Mouse (Mus musculus): ENCODE results near the gene Olfr1419. TPM values are rescaled to one million over a fixed set of nuclear protein-coding genes. Genes with fewer than 3 reads are reported as not detected.

Gene Olfr1419
- polyA plus RNA-seq, 1 experiment from 2014 or later: not detected

GRCm38 (mm10) chr19:11854821-11855220 is 20.1 kb downstream of the Olfr1419 start:
- 80% methylated on average over 2 of the region's 2 CpGs for WGBS
- Histone ChIP-seq H3K4me3 (no peak overlapping the region), H3K36me3 (no peaks in the 10 kb centered on the region), H3K27me3 (ENCODE audit: insufficient read depth, poor library complexity, severe bottlenecking) (no peaks in the 10 kb centered on the region), H3K9me3 (no peaks in the 10 kb centered on the region), H3K27ac (no peak overlapping the region), H3K4me1 (no peaks in the 10 kb centered on the region)
- no peak for DNase-seq (ENCODE audit: low spot score)

- H3K36me3 ChIP-seq: no peaks in the 10 kb centered on the region
- no peaks in the 10 kb centered on the region for H3K4me1 ChIP-seq
- DNase-seq (ENCODE audit: low spot score): no peak
- H3K27me3 ChIP-seq (ENCODE audit: insufficient read depth, poor library complexity, severe bottlenecking): no peaks in the 10 kb centered on the region
- H3K27ac ChIP-seq: no peak overlapping the region
- H3K9me3 ChIP-seq: no peaks in the 10 kb centered on the region
- WGBS: 29% methylated on average over 4 of the region's 4 CpGs
- H3K4me3 ChIP-seq: no peak overlapping the region
Observed at GRCm38 (mm10) chr19:11852652-11853051, 22.3 kb downstream of the Olfr1419 start.

- Histone ChIP-seq H3K9me3 (no peaks in the 10 kb centered on the region), H3K4me3 (no peak overlapping the region), H3K27me3 (ENCODE audit: insufficient read depth, poor library complexity, severe bottlenecking) (no peaks in the 10 kb centered on the region), H3K36me3 (no peaks in the 10 kb centered on the region), H3K27ac (no peak overlapping the region), H3K4me1 (no peaks in the 10 kb centered on the region)
- no peak for DNase-seq (ENCODE audit: low spot score)
- 74% methylated on average over 4 of the region's 4 CpGs for WGBS
Observed at GRCm38 (mm10) chr19:11846333-11846732, 28.6 kb downstream of the Olfr1419 start.

- H3K36me3 ChIP-seq: no peaks in the 10 kb centered on the region
- 82% methylated on average over 4 of the region's 4 CpGs for WGBS
Observed at GRCm38 (mm10) chr19:11839119-11839518, 35.8 kb downstream of the Olfr1419 start, which contains the start of gene Olfr1417. Gene Olfr1417 (minus strand): TSS chr19:11839219.

GRCm38 (mm10) chr19:11823346-11824065 is 51.4 kb downstream of the Olfr1419 start:
- Histone ChIP-seq H3K27me3 (ENCODE audit: insufficient read depth, poor library complexity, severe bottlenecking) (0 out of 2 replicates have a peak, but pooled peaks cover under 1% of the 10 kb centered on the region), H3K27ac (no peak overlapping the region), H3K4me3 (no peak overlapping the region), H3K4me1 (peaks cover 11% of the 10 kb centered on the region; the same call in 1 of the 2 replicates), H3K36me3 (no peaks in the 10 kb centered on the region), H3K9me3 (no peaks in the 10 kb centered on the region)
- 35% methylated on average over 4 of the region's 4 CpGs for WGBS
- no peak for DNase-seq (ENCODE audit: low spot score)

More at GRCm38 (mm10) chr19:11839119-11839518, 35.8 kb downstream of the Olfr1419 start, which contains the start of gene Olfr1417:
- Histone ChIP-seq H3K4me3 (no peak within 1 kb of the TSS), H3K27ac (no peak within 1 kb of the TSS), H3K27me3 (ENCODE audit: insufficient read depth, poor library complexity, severe bottlenecking) (no peaks in the 10 kb centered on the region), H3K4me1 (no peaks in the 10 kb centered on the region), H3K9me3 (no peaks in the 10 kb centered on the region)
- no peak for DNase-seq (ENCODE audit: low spot score)

GRCm38 (mm10) chr19:11820211-11820610 is 54.7 kb downstream of the Olfr1419 start:
- H3K27ac ChIP-seq: no peak overlapping the region
- H3K36me3 ChIP-seq: no peaks in the 10 kb centered on the region
- H3K4me3 ChIP-seq: peak overlapping the region; percentile 79
- 33% methylated on average over 6 of the region's 6 CpGs for WGBS
- no peaks in the 10 kb centered on the region for H3K9me3 ChIP-seq
- H3K27me3 ChIP-seq (ENCODE audit: insufficient read depth, poor library complexity, severe bottlenecking): 0 out of 2 replicates have a peak, but pooled peaks cover 12% of the 10 kb centered on the region
- peaks cover 27% of the 10 kb centered on the region for H3K4me1 ChIP-seq
- no peak for DNase-seq (ENCODE audit: low spot score)

GRCm38 (mm10) chr19:11819800-11820199 is 55.1 kb downstream of the Olfr1419 start:
- Histone ChIP-seq H3K36me3 (no peaks in the 10 kb centered on the region), H3K27me3 (ENCODE audit: insufficient read depth, poor library complexity, severe bottlenecking) (0 out of 2 replicates have a peak, but pooled peaks cover 12% of the 10 kb centered on the region), H3K9me3 (no peaks in the 10 kb centered on the region), H3K27ac (no peak overlapping the region), H3K4me3 (peak overlapping the region; percentile 79), H3K4me1 (peaks cover 27% of the 10 kb centered on the region)
- peak; percentile 92 for DNase-seq (ENCODE audit: low spot score)
- WGBS: under 1% methylated on average over 15 of the region's 15 CpGs

- H3K4me3 ChIP-seq: peak within 1 kb of the TSS; percentile 79
- H3K9me3 ChIP-seq: no peaks in the 10 kb centered on the region
- peaks cover 27% of the 10 kb centered on the region for H3K4me1 ChIP-seq
- WGBS: under 1% methylated on average over 20 of the region's 20 CpGs
- H3K27ac ChIP-seq: peak within 1 kb of the TSS; percentile 86
- H3K36me3 ChIP-seq: no peaks in the 10 kb centered on the region
- no peak for DNase-seq (ENCODE audit: low spot score)
- 0 out of 2 replicates have a peak, but pooled peaks cover 12% of the 10 kb centered on the region for H3K27me3 ChIP-seq (ENCODE audit: insufficient read depth, poor library complexity, severe bottlenecking)
Observed at GRCm38 (mm10) chr19:11819143-11819700, 55.7 kb downstream of the Olfr1419 start, which contains the start of gene Stx3. Gene Stx3 (minus strand): TSS chr19:11819403.

Small RNA genes lying within 50 kb of the gene (microRNA-seq; reads per million reads assigned to microRNA genes)
- 9.8 reads per million, percentile 24 among the genes with 10 or more reads in this experiment for gene Mir6994

Other genes starting within 250 kb of the Olfr1419 start
- gene Ms4a3, start 234.3 kb downstream of the Olfr1419 start, polyA plus RNA-seq (2016; fragmentation: Nextera tagmentation; extraction: Ambion mirVana): not detected in 2 replicates
- not detected in 2 replicates for gene Oosp2, start 214.5 kb downstream of the Olfr1419 start, polyA plus RNA-seq (2016; fragmentation: Nextera tagmentation; extraction: Ambion mirVana)
- gene Oosp1, start 184.0 kb downstream of the Olfr1419 start, polyA plus RNA-seq (2016; fragmentation: Nextera tagmentation; extraction: Ambion mirVana): not detected in 2 replicates
- not detected in 2 replicates for gene Oosp3, start 178.1 kb downstream of the Olfr1419 start, polyA plus RNA-seq (2016; fragmentation: Nextera tagmentation; extraction: Ambion mirVana)
- gene Gif, start 127.6 kb downstream of the Olfr1419 start, polyA plus RNA-seq (2016; fragmentation: Nextera tagmentation; extraction: Ambion mirVana): not detected in 2 replicates
- 73.0 and 74.7 TPM in 2 replicates for gene Mrpl16, start 104.7 kb downstream of the Olfr1419 start, polyA plus RNA-seq (2016; fragmentation: Nextera tagmentation; extraction: Ambion mirVana)
- 7.5 and 11.6 TPM in 2 replicates for gene Stx3, start 55.7 kb downstream of the Olfr1419 start, polyA plus RNA-seq (2016; fragmentation: Nextera tagmentation; extraction: Ambion mirVana)
- gene Olfr1417, start 35.9 kb downstream of the Olfr1419 start, polyA plus RNA-seq (2016; fragmentation: Nextera tagmentation; extraction: Ambion mirVana): not detected in 2 replicates
- gene Olfr1418, start 14.0 kb downstream of the Olfr1419 start, polyA plus RNA-seq (2016; fragmentation: Nextera tagmentation; extraction: Ambion mirVana): not detected in 2 replicates
- gene Olfr1420, start 11.5 kb upstream of the Olfr1419 start, polyA plus RNA-seq (2016; fragmentation: Nextera tagmentation; extraction: Ambion mirVana): 0.06 and 0.11 TPM in 2 replicates
- gene Patl1, start 37.3 kb upstream of the Olfr1419 start, polyA plus RNA-seq (2016; fragmentation: Nextera tagmentation; extraction: Ambion mirVana): 19.8 and 20.6 TPM in 2 replicates
- gene Osbp, start 90.8 kb upstream of the Olfr1419 start, polyA plus RNA-seq (2016; fragmentation: Nextera tagmentation; extraction: Ambion mirVana): 4.7 and 5.8 TPM in 2 replicates
- 0.05 TPM in 1 of 2 replicates, not detected in the other for gene Olfr1423, start 166.2 kb upstream of the Olfr1419 start, polyA plus RNA-seq (2016; fragmentation: Nextera tagmentation; extraction: Ambion mirVana)
- gene Olfr1424, start 187.6 kb upstream of the Olfr1419 start, polyA plus RNA-seq (2016; fragmentation: Nextera tagmentation; extraction: Ambion mirVana): not detected in 2 replicates
- gene Olfr1425, start 202.6 kb upstream of the Olfr1419 start, polyA plus RNA-seq (2016; fragmentation: Nextera tagmentation; extraction: Ambion mirVana): not detected in 2 replicates
- gene Olfr1426, start 216.9 kb upstream of the Olfr1419 start, polyA plus RNA-seq (2016; fragmentation: Nextera tagmentation; extraction: Ambion mirVana): not detected in 2 replicates
- gene Olfr1427, start 228.2 kb upstream of the Olfr1419 start, polyA plus RNA-seq (2016; fragmentation: Nextera tagmentation; extraction: Ambion mirVana): not detected in 2 replicates
- gene Olfr1428, start 240.8 kb upstream of the Olfr1419 start, polyA plus RNA-seq (2016; fragmentation: Nextera tagmentation; extraction: Ambion mirVana): not detected in 2 replicates
- not detected in 2 replicates for gene Olfr76, start 248.1 kb upstream of the Olfr1419 start, polyA plus RNA-seq (2016; fragmentation: Nextera tagmentation; extraction: Ambion mirVana)